Mouse (Mus musculus): ENCODE results near the gene Iqgap2.

GRCm38 (mm10) chr13:95746509-95746908 is 145.2 kb downstream of the Iqgap2 start:
- TF ChIP-seq POLR2A (IDR thresholded peaks at IDR 0.05; ENCODE audit: insufficient read depth, low read depth, low read length) (no peak), CTCF (IDR thresholded peaks at IDR 0.05) (peak; percentile 87), EP300 (IDR thresholded peaks at IDR 0.05; ENCODE audit: insufficient read depth, low read depth, low read length) (no peak)

Data from heart, adult 2 months (tissue).